Mouse (Mus musculus) lung, postnatal 0 days (tissue): ENCODE results near the gene 1700037H04Rik. TPM values are rescaled to one million over a fixed set of nuclear protein-coding genes. Genes with fewer than 3 reads are reported as not detected.
A peak's percentile ranks its signal among the peaks of the same experiment; 100 is the strongest.

Source experiments
- ATAC-seq: fragments of 200-750 bp; cut with Nextera tagmentation; 2 replicates; pipeline ENCODE4 v1.8.0; 2017; ENCODE audit warnings: moderate library complexity
- DNase-seq: peaks from one replicate; pipeline ENCODE4 v3.0.0-alpha.2; 2016; ENCODE audit warnings: low spot score
- H3K27ac ChIP-seq: fragments of 300-500 bp; sonication (generic); 2 replicates; pipeline ENCODE4 v1.5.1; 2014; ENCODE audit warnings: antibody characterized with exemption, mild to moderate bottlenecking, low read length, mixed read lengths
- H3K27me3 ChIP-seq: fragments of 300-500 bp; sonication (generic); replicated peaks from 2 replicates; pipeline ENCODE4 v1.6.1; 2014; ENCODE audit warnings: low read length, mixed read lengths; ENCODE audit not compliant: insufficient read depth
- H3K36me3 ChIP-seq: fragments of 300-500 bp; sonication (generic); 2 replicates; pipeline ENCODE4 v1.6.1; 2014; ENCODE audit warnings: low read length, mixed read lengths; ENCODE audit not compliant: insufficient read depth
- H3K4me1 ChIP-seq: fragments of 300-500 bp; sonication (generic); 2 replicates; pipeline ENCODE4 v1.6.1; 2014; ENCODE audit warnings: antibody characterized with exemption, low read depth, low read length, mixed read lengths; ENCODE audit not compliant: insufficient read depth
- H3K4me2 ChIP-seq: fragments of 300-500 bp; sonication (generic); replicated peaks from 2 replicates; pipeline ENCODE4 v1.6.1; 2014; ENCODE audit warnings: low read depth, mild to moderate bottlenecking, low read length, moderate library complexity, mixed read lengths
- H3K4me3 ChIP-seq: fragments of 300-500 bp; sonication (generic); 2 replicates; pipeline ENCODE4 v1.5.1; 2014; ENCODE audit warnings: low read depth, low read length
- H3K9ac ChIP-seq: fragments of 300-500 bp; sonication (generic); replicated peaks from 2 replicates; pipeline ENCODE4 v1.6.1; 2014; ENCODE audit warnings: low read depth, mild to moderate bottlenecking
- H3K9me3 ChIP-seq: fragments of 300-500 bp; sonication (generic); 2 replicates; pipeline ENCODE4 v1.6.1; 2016; ENCODE audit warnings: low read length, mixed read lengths
- CTCF ChIP-seq: IDR thresholded peaks from 2 replicates; pipeline ENCODE4 v1.5.1; 2016; ENCODE audit warnings: antibody characterized with exemption, mild to moderate bottlenecking
- EP300 ChIP-seq: IDR thresholded peaks from 2 replicates; pipeline ENCODE4 v1.6.1; 2016; ENCODE audit warnings: antibody characterized with exemption, mild to moderate bottlenecking, control low read depth
- WGBS: fragments of 180-500 bp; shearing (Covaris S2); extraction: QIAGEN DNeasy Blood & Tissue Kit; methylation state at CpG from one replicate; pipeline ENCODE4 v1.1.7; 2014; 5-methylcytosine and 5-hydroxymethylcytosine counted together
- polyA plus RNA-seq: library from polyadenylated mRNA; unstranded; fragments of >200 nt; fragmentation: Nextera tagmentation; extraction: Ambion mirVana; gene quantifications from 2 replicates; pipeline ENCODE4 v1.2.1, GENCODE M21; 2015

The 1700037H04Rik gene
- polyA plus RNA-seq = 28.3 and 32.8 TPM in 2 replicates

DNA sequence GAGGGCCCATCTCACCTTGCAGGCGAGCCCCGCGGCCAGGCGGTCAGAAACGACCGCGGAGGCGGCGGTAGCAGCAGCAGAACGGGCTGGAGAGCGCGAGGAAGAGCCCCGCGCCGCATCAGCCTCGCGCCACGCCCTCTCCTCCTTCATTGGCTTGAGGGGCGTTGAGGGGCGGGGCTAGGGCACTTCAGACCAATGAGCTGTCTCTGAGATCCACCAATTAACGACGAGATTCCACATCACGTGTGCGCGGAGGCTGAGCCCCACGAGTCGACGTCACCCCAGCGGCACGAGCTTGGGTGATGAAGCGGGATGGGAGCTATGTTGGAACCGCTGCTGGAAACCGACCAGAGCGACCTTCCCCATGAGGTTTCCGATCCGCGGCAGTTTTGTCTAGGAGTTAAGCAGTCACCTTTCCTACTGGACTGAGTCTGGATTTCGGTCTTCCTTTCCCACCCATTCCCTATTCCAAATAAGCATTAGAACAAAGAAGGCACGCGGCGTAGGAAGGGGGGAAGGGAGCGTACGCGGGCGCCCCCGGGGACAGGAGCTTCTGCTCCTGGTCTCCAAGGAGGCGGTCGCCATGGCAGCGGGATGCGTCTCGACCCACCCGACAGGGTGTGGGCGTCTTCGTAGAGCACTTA, at the start of gene 1700037H04Rik:
TSS of gene 1700037H04Rik (minus strand) at position 144 of the 644 bp plus-strand sequence.
- no peak for TF ChIP-seq CTCF
- TF ChIP-seq EP300 = no peak
- 0% methylated on average over 54 of the region's 54 CpGs for WGBS
- ATAC-seq = peak; percentile 98

DNA sequence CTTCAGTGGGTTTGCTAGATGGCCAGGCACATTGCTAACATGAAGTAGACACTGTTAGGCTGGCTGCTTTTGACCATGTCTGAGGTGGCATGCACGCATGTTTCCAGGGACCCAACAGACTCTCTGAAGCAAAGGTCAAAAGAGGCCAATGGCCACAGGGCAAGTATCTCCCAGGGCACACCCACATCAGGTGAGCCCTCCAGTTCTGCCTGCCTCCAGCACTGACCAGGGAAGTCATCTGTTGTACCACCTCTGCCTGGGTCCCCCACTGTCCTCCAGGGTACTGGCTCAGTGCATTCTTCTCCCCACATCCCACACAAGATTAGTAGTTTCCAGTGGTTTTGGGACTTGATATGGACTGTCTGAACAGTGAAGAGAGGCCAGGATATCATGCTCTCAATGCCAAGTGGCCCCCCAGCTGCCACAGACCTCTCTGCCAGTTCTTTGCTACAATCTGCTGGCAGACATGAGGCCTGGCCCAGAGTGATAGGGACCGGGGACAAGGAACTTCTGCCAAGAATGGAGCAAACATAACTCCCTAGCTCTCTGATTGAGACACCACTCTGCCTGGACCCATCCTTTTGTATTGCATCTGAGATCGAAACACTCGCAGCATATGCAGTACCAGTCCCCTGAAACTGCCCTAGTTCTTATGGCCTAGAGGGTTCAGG, 49.4 kb upstream of the 1700037H04Rik start:
- TF ChIP-seq CTCF = no peak
- no peak for TF ChIP-seq EP300
- H3K36me3 ChIP-seq = no peaks in the 10 kb centered on the region
- H3K4me1 ChIP-seq = peaks cover 22% of the 10 kb centered on the region; the same call in 1 of the 2 replicates
- no peaks in the 10 kb centered on the region for H3K27me3 ChIP-seq
- peak overlapping the region; percentile 98 for H3K27ac ChIP-seq
- no peaks in the 10 kb centered on the region for H3K9me3 ChIP-seq
- ATAC-seq (no peak), DNase-seq (peak; percentile 41)
- H3K4me2 ChIP-seq = peak overlapping the region; percentile 68; the same call in 1 of the 2 replicates
- peak overlapping the region; percentile 49; the same call in 1 of the 2 replicates for H3K4me3 ChIP-seq
- WGBS = 74% methylated on average over 4 of the region's 4 CpGs
- no peak overlapping the region for H3K9ac ChIP-seq

More for the DNA sequence above, at the start of gene 1700037H04Rik:
- H3K4me1 ChIP-seq = no peaks in the 10 kb centered on the region
- H3K4me3 ChIP-seq = peak within 1 kb of the TSS; percentile 67
- H3K4me2 ChIP-seq = peak within 1 kb of the TSS; percentile 98
- no peaks in the 10 kb centered on the region for H3K9me3 ChIP-seq
- peak within 1 kb of the TSS; percentile 83 for H3K27ac ChIP-seq
- H3K36me3 ChIP-seq = no peaks in the 10 kb centered on the region
- DNase-seq = peak; percentile 99
- H3K9ac ChIP-seq = peak within 1 kb of the TSS; percentile 64
- H3K27me3 ChIP-seq = no peaks in the 10 kb centered on the region

DNA sequence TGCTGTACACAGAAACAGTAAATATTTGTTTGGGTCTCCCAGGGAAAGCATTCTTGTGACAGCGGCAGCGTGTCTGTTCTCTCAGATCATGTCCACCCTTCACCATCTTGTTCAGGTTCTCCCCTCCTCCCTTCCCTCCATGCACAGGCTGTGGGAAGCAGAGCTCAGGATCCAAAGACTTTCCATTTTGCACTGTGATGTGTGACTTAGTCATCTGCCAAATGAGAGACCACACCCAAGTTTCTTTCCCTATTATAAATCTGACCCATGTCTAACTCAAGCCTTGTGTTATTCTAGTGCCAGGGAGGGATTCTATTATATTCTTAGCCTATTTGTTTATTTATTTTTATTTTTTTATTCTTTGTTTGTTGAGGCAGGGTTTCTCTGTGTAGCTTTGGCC, 48.5 kb upstream of the 1700037H04Rik start:
- Histone ChIP-seq H3K4me1 (peaks cover 22% of the 10 kb centered on the region; the same call in 1 of the 2 replicates), H3K4me3 (no peak overlapping the region), H3K9ac (no peak overlapping the region), H3K27me3 (no peaks in the 10 kb centered on the region), H3K36me3 (no peaks in the 10 kb centered on the region), H3K4me2 (no peak overlapping the region), H3K27ac (no peak overlapping the region), H3K9me3 (no peaks in the 10 kb centered on the region)
- ATAC-seq (no peak), DNase-seq (no peak)
- WGBS = 76% methylated on average over 2 of the region's 2 CpGs
- TF ChIP-seq EP300 (no peak), CTCF (no peak)

DNA sequence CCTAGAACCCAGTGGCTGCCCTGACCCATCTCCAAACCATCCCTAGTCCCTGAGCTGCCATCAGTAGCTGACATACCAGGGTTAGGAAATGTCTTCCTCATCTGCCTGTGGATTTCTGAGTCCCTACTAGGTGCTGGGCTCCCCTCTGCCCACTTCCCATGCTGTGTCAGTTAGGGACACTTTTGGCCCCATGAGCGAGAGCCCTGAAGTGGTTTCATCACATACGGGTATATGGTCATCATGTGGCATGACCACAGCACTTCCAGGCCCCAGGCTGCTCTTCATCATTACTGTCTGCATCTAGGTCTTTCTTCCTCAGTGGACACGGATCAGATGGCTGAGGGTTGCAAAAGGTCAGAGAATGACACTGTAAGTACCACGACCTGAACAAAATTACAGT, 46.9 kb upstream of the 1700037H04Rik start, which contains the start of gene Ap5s1:
TSS of gene Ap5s1 (plus strand) at position 301 of the 400 bp plus-strand sequence.
- H3K9ac ChIP-seq = no peak within 1 kb of the TSS
- no peak for ATAC-seq

DNA sequence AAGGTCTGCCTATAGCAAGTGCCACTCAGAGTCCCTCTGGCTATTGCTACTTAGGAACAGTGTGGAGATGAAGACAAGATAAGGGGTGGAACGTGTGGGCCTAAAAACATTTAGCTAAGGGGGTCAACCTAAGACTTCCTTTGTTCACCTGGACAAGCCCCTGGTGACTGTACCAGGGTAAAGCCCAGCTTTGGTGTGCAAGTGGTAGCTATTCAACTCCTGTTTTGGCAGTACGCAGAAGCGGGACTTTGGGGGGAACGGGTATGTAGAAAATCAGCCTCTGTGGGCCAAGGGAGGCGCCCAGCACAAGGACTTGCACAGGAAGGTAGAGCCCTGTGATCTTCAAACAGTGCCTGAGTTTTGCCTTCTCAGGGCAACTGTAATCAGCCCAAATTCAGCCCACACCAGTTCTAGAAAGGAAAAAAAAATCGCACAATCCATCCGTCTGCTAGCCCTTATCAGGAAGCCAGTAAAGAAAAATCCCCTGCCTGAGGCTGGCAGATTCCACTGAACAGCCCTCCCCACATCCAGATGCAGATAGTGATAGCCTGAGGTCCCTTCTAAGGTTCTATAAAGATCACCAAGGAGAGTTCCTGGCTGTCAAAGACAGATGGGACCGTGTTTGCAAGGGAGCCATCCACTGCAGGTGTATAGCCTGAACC, 45.8 kb upstream of the 1700037H04Rik start:
- peak overlapping the region; percentile 93; the same call in 1 of the 2 replicates for H3K27ac ChIP-seq
- no peak overlapping the region for H3K9ac ChIP-seq
- no peaks in the 10 kb centered on the region for H3K9me3 ChIP-seq
- H3K4me3 ChIP-seq = no peak overlapping the region
- no peaks in the 10 kb centered on the region for H3K27me3 ChIP-seq
- no peak overlapping the region for H3K4me2 ChIP-seq
- peaks cover 18% of the 10 kb centered on the region; the same call in 1 of the 2 replicates for H3K4me1 ChIP-seq
- H3K36me3 ChIP-seq = no peaks in the 10 kb centered on the region
- ATAC-seq = no peak
- WGBS = 77% methylated on average over 8 of the region's 8 CpGs
- TF ChIP-seq EP300 (no peak), CTCF (no peak)
- no peak for DNase-seq

More for the DNA sequence above, 46.9 kb upstream of the 1700037H04Rik start, which contains the start of gene Ap5s1:
- H3K27ac ChIP-seq = no peak within 1 kb of the TSS
- no peaks in the 10 kb centered on the region for H3K36me3 ChIP-seq
- WGBS = 68% methylated on average over 4 of the region's 4 CpGs
- no peak for DNase-seq
- H3K4me2 ChIP-seq = no peak within 1 kb of the TSS
- peaks cover 22% of the 10 kb centered on the region; the same call in 1 of the 2 replicates for H3K4me1 ChIP-seq
- TF ChIP-seq CTCF = no peak
- no peak for TF ChIP-seq EP300
- H3K4me3 ChIP-seq = no peak within 1 kb of the TSS
- no peaks in the 10 kb centered on the region for H3K9me3 ChIP-seq
- no peaks in the 10 kb centered on the region for H3K27me3 ChIP-seq
